Mouse (Mus musculus): Measurements from ENCODE around the gene AI661453. TPM values are rescaled to one million over a fixed set of nuclear protein-coding genes. Genes with fewer than 3 reads are reported as not detected.
"Not testable (repeated sequence)": the region's sequence is repeated elsewhere in the genome, so short reads cannot be mapped to it uniquely, and the experiment has no call there.

The AI661453 gene
- polyA plus RNA-seq, 1 experiment = 13.0 TPM

DNA sequence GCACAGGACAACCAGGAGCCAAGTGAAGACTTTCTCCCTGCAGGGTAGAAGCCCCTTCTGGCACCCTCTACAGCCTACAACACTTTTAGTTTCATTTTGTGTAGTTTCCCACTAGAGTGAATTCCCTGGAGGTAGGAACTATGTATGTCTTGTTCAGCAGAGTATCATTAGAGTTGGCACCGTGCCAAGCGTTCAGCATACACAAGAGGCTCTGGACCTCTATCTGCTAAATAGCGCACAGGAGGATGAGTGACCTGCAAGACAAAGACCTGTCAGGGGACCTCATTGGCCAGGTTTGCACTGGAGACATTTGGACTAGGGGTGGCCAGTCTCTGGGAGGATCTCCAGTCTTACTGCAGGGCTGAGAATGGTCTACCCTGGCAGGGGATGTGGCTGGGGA is 49.4 kb downstream of the AI661453 start:
- WGBS = 55% methylated on average over 3 of the region's 3 CpGs
- Histone ChIP-seq H3K4me1 (ENCODE audit: control insufficient read depth, insufficient read depth, low read length) (peaks cover 2% of the 10 kb centered on the region; the same call in 1 of the 2 replicates), H3K4me3 (replicated peaks; ENCODE audit: extremely low read depth, low read depth, low read length) (no peak overlapping the region)
- no peak for TF ChIP-seq CTCF (IDR thresholded peaks at IDR 0.05; ENCODE audit: insufficient read depth, low read length)
- TF ChIP-seq POLR2A (IDR thresholded peaks at IDR 0.05; ENCODE audit: borderline replicate concordance, extremely low read depth, low read depth, low read length) = no peak
- DNase-seq = no peak

DNA sequence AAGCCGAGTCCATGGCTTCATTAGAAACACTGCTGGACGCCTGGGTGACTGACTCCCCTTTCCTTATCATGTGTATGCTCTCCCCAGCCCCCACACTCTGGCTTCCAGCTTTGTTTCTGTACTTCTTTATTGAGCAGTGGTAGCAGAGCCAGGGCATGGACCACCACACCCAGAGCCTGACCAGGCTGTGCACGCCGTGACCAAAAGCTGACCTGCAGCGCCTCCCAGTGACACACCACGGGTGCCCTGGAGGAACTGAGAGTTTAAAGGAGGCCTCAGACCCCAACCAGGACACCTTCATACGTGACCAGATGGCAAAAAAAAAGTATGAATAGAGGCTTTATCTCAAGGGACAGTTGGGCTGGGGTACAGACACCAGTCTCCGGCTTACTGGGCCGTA is 54.4 kb downstream of the AI661453 start:
- Histone ChIP-seq H3K4me3 (replicated peaks; ENCODE audit: extremely low read depth, low read depth, low read length) (no peak overlapping the region), H3K4me1 (ENCODE audit: control insufficient read depth, insufficient read depth, low read length) (no peaks in the 10 kb centered on the region)
- TF ChIP-seq CTCF (IDR thresholded peaks at IDR 0.05; ENCODE audit: insufficient read depth, low read length) (0 out of 2 replicates have a peak, but pooled peaks have one; percentile 17), POLR2A (IDR thresholded peaks at IDR 0.05; ENCODE audit: borderline replicate concordance, extremely low read depth, low read depth, low read length) (no peak)
- DNase-seq = no peak
- 77% methylated on average over 9 of the region's 9 CpGs for WGBS

DNA sequence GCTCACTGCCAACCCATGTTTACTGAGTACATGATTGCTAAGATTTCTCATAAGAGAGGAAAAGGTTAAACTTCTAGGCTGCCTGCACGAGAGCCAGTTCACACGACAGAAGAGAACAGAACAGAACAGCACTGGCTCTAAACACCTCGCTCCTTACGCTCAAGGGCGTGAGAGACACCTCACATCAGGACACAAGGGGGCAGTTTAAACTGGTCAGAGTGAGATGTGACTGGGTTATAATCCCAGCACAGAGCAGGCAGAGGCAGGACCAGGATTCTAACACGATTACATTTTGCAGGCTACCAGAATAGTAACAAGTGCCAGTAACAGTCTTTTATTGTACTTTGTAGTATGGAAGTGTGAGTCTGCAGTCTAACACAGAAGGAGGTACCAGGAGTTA is 56.3 kb downstream of the AI661453 start:
- Histone ChIP-seq H3K4me1 (ENCODE audit: control insufficient read depth, insufficient read depth, low read length) (no peaks in the 10 kb centered on the region), H3K4me3 (replicated peaks; ENCODE audit: extremely low read depth, low read depth, low read length) (no peak overlapping the region)
- TF ChIP-seq CTCF (IDR thresholded peaks at IDR 0.05; ENCODE audit: insufficient read depth, low read length) (no peak), POLR2A (IDR thresholded peaks at IDR 0.05; ENCODE audit: borderline replicate concordance, extremely low read depth, low read depth, low read length) (no peak)
- no peak for DNase-seq
- 66% methylated on average over 6 of the region's 6 CpGs for WGBS

DNA sequence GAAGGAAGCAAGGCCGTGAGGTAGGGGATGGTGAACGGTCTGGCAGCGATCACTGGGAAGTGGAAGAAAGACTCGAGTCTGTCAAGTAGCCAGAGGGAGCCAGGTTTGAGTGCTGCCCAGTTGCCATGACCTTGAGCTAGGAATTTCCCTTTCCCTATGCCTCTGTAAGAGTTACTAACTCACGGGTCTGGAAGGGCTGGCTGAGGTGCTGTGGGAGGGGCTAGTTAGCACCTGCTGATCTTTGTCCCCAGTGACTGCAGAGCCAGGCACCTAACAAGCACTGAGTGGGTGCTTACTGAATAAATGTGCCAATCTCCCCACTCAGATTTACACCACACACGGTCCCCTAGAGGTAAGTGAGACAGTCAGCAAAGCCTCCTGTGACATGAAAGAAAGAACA is 57.2 kb downstream of the AI661453 start:
- no peaks in the 10 kb centered on the region for H3K4me1 ChIP-seq (ENCODE audit: control insufficient read depth, insufficient read depth, low read length)
- H3K4me3 ChIP-seq (replicated peaks; ENCODE audit: extremely low read depth, low read depth, low read length) = no peak overlapping the region
- 85% methylated on average over 6 of the region's 6 CpGs for WGBS
- no peak for DNase-seq
- TF ChIP-seq POLR2A (IDR thresholded peaks at IDR 0.05; ENCODE audit: borderline replicate concordance, extremely low read depth, low read depth, low read length) = no peak
- no peak for TF ChIP-seq CTCF (IDR thresholded peaks at IDR 0.05; ENCODE audit: insufficient read depth, low read length)

DNA sequence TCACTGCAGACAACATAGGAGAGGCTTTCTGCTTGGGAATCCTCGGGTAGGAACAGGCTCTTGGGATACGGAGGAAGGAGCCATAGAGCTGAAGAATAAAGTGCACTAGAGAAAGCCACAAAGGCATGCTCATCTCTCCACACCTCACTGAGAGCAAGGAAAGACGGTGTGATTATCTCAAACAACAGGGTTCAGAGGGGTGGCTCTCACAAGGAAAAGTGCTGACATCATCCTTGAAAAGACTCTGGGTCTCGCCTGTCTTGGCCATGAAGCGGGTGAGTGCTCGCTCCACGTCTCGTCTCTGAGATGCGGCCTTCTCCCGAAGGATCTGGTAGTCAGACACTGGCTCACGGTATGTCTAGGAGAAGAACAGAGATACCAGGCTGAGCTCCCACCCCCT is 57.7 kb downstream of the AI661453 start:
- Histone ChIP-seq H3K4me1 (ENCODE audit: control insufficient read depth, insufficient read depth, low read length) (no peaks in the 10 kb centered on the region), H3K4me3 (replicated peaks; ENCODE audit: extremely low read depth, low read depth, low read length) (no peak overlapping the region)
- 88% methylated on average over 11 of the region's 11 CpGs for WGBS
- no peak for TF ChIP-seq POLR2A (IDR thresholded peaks at IDR 0.05; ENCODE audit: borderline replicate concordance, extremely low read depth, low read depth, low read length)
- no peak for TF ChIP-seq CTCF (IDR thresholded peaks at IDR 0.05; ENCODE audit: insufficient read depth, low read length)
- no peak for DNase-seq

DNA sequence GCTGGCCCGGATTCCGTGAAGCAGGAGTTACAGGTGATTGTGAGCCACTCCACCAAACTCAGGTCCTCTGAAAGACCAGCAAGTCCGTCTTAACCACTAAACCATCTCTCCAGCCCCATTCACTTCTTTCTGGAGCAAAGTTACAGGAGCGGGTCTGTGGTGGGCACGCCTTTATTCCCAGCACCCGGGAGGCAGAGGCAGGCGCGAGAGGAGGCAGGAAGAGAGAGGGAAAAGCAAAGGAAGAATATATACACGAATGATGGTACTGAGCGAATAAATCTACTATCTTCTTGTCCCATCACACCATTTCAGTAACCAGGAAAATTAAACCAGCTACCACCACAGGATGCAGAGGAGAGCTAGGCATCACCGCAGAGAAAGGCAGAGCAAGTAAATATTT is 65.1 kb downstream of the AI661453 start:
- Histone ChIP-seq H3K4me3 (replicated peaks; ENCODE audit: extremely low read depth, low read depth, low read length) (peak overlapping the region; percentile 61), H3K4me1 (ENCODE audit: control insufficient read depth, insufficient read depth, low read length) (peaks cover 14% of the 10 kb centered on the region)
- no peak for TF ChIP-seq CTCF (IDR thresholded peaks at IDR 0.05; ENCODE audit: insufficient read depth, low read length)
- no peak for TF ChIP-seq POLR2A (IDR thresholded peaks at IDR 0.05; ENCODE audit: borderline replicate concordance, extremely low read depth, low read depth, low read length)
- DNase-seq = no peak
- 4% methylated on average over 11 of the region's 11 CpGs for WGBS

DNA sequence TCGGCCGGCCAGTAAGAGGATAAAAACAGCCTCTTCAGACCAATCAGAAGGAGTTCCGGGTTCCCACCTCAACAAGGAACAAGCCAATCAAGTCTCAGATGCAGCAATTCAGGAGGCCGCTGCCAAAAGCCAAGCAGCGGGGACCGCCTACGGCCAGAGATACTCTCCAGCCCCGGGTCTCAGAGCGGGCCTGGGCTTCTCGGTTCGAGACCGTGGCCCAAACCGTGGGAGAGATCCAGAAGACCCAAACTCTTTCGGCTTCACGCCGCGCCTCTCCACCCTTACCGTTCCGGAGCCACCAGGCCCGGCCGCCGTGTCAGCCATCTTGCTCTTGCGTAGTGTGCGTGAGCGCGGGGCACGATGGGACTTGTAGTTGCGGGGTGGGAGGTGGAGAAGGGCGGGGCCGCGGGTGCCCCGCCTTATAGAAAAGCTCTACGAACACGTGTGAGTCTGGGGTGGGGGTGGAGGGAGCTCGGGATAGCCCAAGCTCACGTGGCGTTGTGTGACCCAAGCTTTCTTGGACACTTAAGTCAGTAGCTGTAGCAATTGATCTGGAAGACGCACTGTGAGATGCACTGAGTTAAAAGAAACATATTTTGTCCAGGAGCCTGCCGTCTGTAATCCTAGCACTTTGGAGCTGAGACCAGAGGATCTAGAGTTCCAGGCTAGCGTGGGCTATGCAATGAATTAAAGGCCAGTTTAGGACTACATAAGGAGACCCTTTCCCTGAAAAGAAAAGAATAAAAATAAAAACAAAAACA is 65.7 kb downstream of the AI661453 start, which contains the start of gene Taf8:
Gene Taf8, minus strand, starts transcription at position 347 of the 761 bp plus-strand sequence.
- Histone ChIP-seq H3K4me3 (replicated peaks; ENCODE audit: extremely low read depth, low read depth, low read length) (peak within 1 kb of the TSS; percentile 77), H3K4me1 (ENCODE audit: control insufficient read depth, insufficient read depth, low read length) (peaks cover 17% of the 10 kb centered on the region)
- 1% methylated on average over 40 of the region's 40 CpGs for WGBS
- TF ChIP-seq CTCF (IDR thresholded peaks at IDR 0.05; ENCODE audit: insufficient read depth, low read length) (no peak), POLR2A (IDR thresholded peaks at IDR 0.05; ENCODE audit: borderline replicate concordance, extremely low read depth, low read depth, low read length) (peak; percentile 80; the same call in 1 of the 2 replicates)
- DNase-seq = peak; percentile 96

DNA sequence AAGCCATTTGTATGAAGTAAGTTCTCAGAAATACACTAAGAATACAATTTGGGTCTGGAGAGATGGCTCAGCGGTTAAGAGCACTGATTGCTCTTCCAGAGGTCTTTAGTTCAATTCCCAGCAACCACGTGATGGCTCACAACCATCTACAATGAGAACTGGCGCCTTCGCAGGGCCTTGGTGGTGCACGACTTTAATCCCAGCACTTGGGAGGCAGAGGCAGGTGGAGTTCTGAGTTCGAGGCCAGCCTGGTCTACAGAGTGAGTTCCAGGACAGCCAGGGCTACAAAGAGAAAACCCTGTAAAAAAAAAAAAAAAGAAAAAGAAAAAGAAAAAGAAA is 66.3 kb downstream of the AI661453 start:
- H3K4me3 ChIP-seq (replicated peaks; ENCODE audit: extremely low read depth, low read depth, low read length); DNase-seq: not testable (repeated sequence)
- H3K4me1 ChIP-seq (ENCODE audit: control insufficient read depth, insufficient read depth, low read length) = peaks cover 22% of the 10 kb centered on the region
- 79% methylated on average over 6 of the region's 6 CpGs for WGBS

DNA sequence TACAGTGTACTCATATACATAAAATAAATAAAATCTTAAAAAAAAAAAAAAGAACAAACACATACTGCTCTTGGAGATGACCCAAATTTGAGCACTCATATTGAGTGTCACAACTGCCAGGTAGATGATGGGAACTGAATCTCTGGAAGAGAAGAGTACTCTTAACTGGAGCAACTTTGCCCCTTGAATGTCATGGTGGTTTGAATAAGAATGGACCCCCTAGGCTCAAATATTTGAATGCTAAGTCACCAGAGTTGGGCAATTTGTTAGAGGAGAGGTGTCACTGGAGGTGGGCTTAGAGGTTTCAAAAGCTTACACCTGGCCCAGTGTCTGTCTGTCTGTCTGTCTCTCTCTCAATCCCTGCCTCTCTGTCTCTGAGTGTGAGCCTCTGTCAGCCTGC is 67.3 kb downstream of the AI661453 start:
- Histone ChIP-seq H3K4me3 (replicated peaks; ENCODE audit: extremely low read depth, low read depth, low read length) (no peak overlapping the region), H3K4me1 (ENCODE audit: control insufficient read depth, insufficient read depth, low read length) (peaks cover 22% of the 10 kb centered on the region)
- no peak for DNase-seq
- TF ChIP-seq CTCF (IDR thresholded peaks at IDR 0.05; ENCODE audit: insufficient read depth, low read length) = no peak
- no peak for TF ChIP-seq POLR2A (IDR thresholded peaks at IDR 0.05; ENCODE audit: borderline replicate concordance, extremely low read depth, low read depth, low read length)

DNA sequence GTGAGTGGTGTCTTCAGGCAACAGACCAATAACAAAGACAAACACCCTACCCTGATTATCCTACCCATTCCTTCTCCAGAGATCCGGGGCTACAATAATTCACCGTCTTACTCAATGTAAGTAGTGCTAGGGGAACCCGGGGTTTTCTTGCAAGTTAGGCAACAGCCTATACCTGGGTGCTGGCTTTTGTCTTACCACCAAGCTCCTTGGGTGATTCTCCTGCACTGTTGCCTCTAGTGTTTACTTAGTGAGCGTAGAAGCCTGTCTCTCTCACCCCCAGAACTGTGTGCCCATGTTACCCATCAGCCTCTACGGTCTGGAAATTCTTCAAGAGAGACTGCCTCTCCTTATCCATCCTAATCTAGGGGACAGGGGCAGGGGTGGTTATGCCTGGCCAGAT is 67.8 kb downstream of the AI661453 start:
- Histone ChIP-seq H3K4me3 (replicated peaks; ENCODE audit: extremely low read depth, low read depth, low read length) (peak overlapping the region; percentile 95), H3K4me1 (ENCODE audit: control insufficient read depth, insufficient read depth, low read length) (peaks cover 22% of the 10 kb centered on the region)
- no peak for DNase-seq
- TF ChIP-seq CTCF (IDR thresholded peaks at IDR 0.05; ENCODE audit: insufficient read depth, low read length) (no peak), POLR2A (IDR thresholded peaks at IDR 0.05; ENCODE audit: borderline replicate concordance, extremely low read depth, low read depth, low read length) (no peak)
- 38% methylated on average over 5 of the region's 5 CpGs for WGBS

Data from lung, adult 2 months (tissue).